Mouse (Mus musculus): ENCODE results near the gene Urgcp. TPM values are rescaled to one million over a fixed set of nuclear protein-coding genes. Genes with fewer than 3 reads are reported as not detected.

The Urgcp gene
- polyA plus RNA-seq, 1 experiment from 2014 or later = 7.1 TPM

DNA sequence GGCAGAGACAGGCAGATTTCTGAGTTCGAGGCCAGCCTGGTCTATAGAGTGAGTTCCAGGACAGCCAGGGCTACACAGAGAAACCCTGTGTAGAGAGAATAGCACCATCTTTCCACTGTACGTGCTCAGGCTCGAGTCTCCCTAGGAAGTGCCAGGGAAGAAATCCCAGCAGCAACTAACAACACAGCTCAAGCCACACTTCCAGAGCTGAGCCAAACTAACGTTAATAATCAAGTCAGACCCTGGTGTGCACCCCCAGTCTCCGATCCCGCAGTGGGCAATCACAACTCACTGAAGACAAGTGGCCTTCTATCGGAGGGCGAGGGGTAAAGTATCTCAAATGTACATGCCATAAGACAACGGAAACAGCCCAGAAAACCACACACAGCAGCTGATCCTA lies 32.6 kb downstream of the Urgcp start:
- H3K9ac ChIP-seq (replicated peaks) = no peak overlapping the region
- H3K27ac ChIP-seq (ENCODE audit: low read depth) = no peak overlapping the region
- DNase-seq = no peak
- peaks cover 3% of the 10 kb centered on the region; the same call in 1 of the 2 replicates for H3K36me3 ChIP-seq (replicated peaks; ENCODE audit: insufficient read depth, low read length)
- no peak overlapping the region for H3K4me3 ChIP-seq (ENCODE audit: low read depth, low read length)
- H3K9me3 ChIP-seq (ENCODE audit: low read length) = no peaks in the 10 kb centered on the region
- no peak overlapping the region for H3K4me2 ChIP-seq (ENCODE audit: low read depth, low read length)
- H3K27me3 ChIP-seq (ENCODE audit: insufficient read depth, low read length) = no peaks in the 10 kb centered on the region
- no peak for TF ChIP-seq EP300 (IDR thresholded peaks at IDR 0.05; ENCODE audit: low read depth)
- no peak for TF ChIP-seq CTCF (IDR thresholded peaks at IDR 0.05; ENCODE audit: low read depth)
- H3K4me1 ChIP-seq (ENCODE audit: insufficient read depth) = peaks cover 13% of the 10 kb centered on the region
- 79% methylated on average over 9 of the region's 9 CpGs for WGBS (ENCODE audit: insufficient replicate concordance)
- no peak for ATAC-seq

DNA sequence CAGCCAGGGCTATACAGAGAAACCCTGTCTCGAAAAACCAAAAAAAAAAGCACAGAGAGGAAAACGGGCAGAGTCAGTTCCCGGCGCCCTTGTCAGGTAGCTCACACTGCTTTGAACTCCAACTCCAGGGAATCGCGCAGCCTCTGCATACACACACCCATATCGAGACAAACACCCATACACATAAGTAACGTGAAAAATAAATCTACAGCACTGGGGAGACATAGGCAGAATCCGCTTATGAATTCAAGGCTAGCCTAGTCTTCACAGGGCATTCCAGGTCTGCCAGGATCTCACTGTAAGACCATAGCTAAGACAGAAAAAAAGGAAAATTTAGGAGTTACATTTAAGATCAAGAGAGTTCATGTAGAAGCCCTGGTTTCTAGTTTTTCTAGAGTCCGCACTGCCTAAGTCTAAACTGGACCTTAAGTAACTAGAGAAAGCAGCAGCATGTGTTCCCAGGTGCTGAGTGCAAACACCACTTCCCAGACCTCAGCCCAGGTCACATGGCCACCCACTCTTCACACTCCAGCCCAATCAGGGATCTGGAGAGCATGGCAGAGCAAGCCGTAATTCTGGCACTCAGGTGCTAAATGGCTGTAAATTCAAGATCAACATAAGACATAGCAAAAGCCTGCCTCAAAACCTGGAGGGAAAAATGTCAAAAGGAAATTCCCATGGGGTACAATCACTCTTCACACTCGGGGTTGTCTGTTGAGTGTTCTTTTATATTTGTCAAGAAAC lies 43.4 kb downstream of the Urgcp start:
- TF ChIP-seq CTCF (IDR thresholded peaks at IDR 0.05; ENCODE audit: low read depth) (no peak), EP300 (IDR thresholded peaks at IDR 0.05; ENCODE audit: low read depth) (no peak)
- 88% methylated on average over 12 of the region's 12 CpGs for WGBS (ENCODE audit: insufficient replicate concordance)
- no peak overlapping the region for H3K4me2 ChIP-seq (ENCODE audit: low read depth, low read length)
- H3K9me3 ChIP-seq (ENCODE audit: low read length) = no peaks in the 10 kb centered on the region
- DNase-seq = no peak
- no peak overlapping the region for H3K9ac ChIP-seq (replicated peaks)
- no peaks in the 10 kb centered on the region for H3K27me3 ChIP-seq (ENCODE audit: insufficient read depth, low read length)
- H3K4me1 ChIP-seq (ENCODE audit: insufficient read depth) = no peaks in the 10 kb centered on the region
- H3K27ac ChIP-seq (ENCODE audit: low read depth) = no peak overlapping the region
- ATAC-seq = no peak
- H3K36me3 ChIP-seq (replicated peaks; ENCODE audit: insufficient read depth, low read length) = peaks cover 38% of the 10 kb centered on the region
- no peak overlapping the region for H3K4me3 ChIP-seq (ENCODE audit: low read depth, low read length)

DNA sequence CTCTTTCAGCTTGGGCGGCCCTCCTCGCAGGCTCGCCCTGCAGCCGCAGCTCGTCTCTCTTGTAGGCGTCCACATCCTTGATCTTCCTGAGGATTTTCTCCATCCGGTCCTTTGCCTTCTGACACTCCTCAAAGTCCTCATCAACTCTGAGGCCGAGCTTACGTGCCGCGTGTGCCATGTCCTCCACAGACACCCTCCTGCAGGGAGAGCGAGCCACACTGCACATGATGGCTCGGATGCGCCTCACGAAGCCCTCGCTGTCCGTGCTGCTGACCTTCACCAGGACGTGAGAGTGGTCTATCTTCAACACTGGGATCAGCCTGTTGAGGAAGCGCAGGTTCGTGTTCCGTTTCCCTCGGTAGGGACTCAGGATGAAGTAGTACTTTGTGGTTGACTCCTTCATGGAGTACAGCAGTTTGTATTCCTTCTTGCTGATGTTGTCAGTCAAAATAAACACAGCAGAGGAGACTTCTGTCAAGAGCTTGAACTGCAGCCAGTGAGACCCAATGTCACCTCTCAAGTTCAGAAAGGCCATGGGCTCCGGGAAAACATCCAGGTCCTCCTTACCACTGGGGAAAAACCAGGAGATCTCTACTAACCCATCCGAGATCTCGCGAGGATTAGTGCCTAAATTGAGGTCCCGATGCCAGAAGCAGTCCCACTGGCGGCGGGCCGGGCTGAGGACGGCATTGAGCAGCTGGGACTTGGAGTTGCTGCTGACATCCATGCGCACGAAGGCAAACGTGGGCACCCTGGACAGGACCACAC lies 45.1 kb downstream of the Urgcp start:
- Histone ChIP-seq H3K4me3 (ENCODE audit: low read depth, low read length) (no peak overlapping the region), H3K4me2 (ENCODE audit: low read depth, low read length) (no peak overlapping the region), H3K4me1 (ENCODE audit: insufficient read depth) (no peaks in the 10 kb centered on the region), H3K9ac (replicated peaks) (no peak overlapping the region), H3K27ac (ENCODE audit: low read depth) (no peak overlapping the region), H3K9me3 (ENCODE audit: low read length) (no peaks in the 10 kb centered on the region), H3K27me3 (ENCODE audit: insufficient read depth, low read length) (no peaks in the 10 kb centered on the region), H3K36me3 (replicated peaks; ENCODE audit: insufficient read depth, low read length) (peaks cover 34% of the 10 kb centered on the region)
- TF ChIP-seq CTCF (IDR thresholded peaks at IDR 0.05; ENCODE audit: low read depth) (no peak), EP300 (IDR thresholded peaks at IDR 0.05; ENCODE audit: low read depth) (no peak)
- 92% methylated on average over 34 of the region's 34 CpGs for WGBS (ENCODE audit: insufficient replicate concordance)
- DNase-seq (no peak), ATAC-seq (no peak)

DNA sequence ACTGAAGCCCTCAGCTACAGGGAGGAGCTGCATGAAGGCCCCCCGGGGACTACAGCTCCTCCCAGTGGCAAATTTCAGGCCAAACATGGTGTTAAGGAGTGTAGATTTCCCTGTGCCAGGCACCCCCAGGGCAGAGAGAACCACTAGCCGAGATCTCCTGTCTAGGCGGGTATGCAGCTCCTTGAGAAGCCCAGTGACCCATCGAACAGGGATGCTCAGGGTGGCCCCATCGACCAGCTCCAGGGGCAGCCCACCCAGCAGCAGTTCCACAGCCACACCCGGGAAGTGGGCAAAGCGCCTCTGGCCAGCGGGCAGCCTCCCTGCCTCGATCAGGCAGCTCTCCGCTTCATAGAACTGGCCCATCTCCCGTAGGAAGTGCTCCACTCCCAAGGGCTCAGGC lies 45.9 kb downstream of the Urgcp start:
- DNase-seq (peak; percentile 14), ATAC-seq (no peak)
- Histone ChIP-seq H3K27me3 (ENCODE audit: insufficient read depth, low read length) (no peaks in the 10 kb centered on the region), H3K4me3 (ENCODE audit: low read depth, low read length) (no peak overlapping the region), H3K4me2 (ENCODE audit: low read depth, low read length) (no peak overlapping the region), H3K4me1 (ENCODE audit: insufficient read depth) (no peaks in the 10 kb centered on the region), H3K9ac (replicated peaks) (no peak overlapping the region), H3K36me3 (replicated peaks; ENCODE audit: insufficient read depth, low read length) (peaks cover 31% of the 10 kb centered on the region), H3K9me3 (ENCODE audit: low read length) (no peaks in the 10 kb centered on the region), H3K27ac (ENCODE audit: low read depth) (no peak overlapping the region)
- TF ChIP-seq EP300 (IDR thresholded peaks at IDR 0.05; ENCODE audit: low read depth) (no peak), CTCF (IDR thresholded peaks at IDR 0.05; ENCODE audit: low read depth) (0 out of 2 replicates have a peak, but pooled peaks have one; percentile 1)
- WGBS (ENCODE audit: insufficient replicate concordance) = 91% methylated on average over 11 of the region's 11 CpGs

DNA sequence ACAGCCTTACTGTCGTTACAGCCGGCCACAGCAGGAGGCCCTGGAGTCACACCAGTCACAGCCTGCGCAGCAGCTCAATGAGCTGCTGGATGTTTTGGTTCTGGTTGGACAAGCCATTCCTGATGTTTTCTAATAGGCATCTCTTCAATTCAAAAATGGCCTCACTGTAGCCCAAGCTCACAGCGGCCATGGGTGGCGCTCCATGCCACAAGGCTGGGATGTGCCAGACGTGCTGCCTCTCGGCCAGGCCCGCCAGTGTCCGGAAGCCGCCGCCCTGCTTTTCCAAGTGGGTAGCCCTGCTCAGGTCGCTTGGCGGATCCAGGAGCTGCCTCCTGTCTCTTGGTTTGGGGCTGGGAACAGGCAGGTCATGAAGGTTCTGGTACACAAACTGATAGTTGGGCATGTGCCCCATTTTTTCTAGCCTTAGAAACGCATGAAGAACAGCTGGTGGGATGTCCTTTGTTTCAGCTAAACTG lies 46.5 kb downstream of the Urgcp start, which contains the start of gene Mrps24:
Gene Mrps24, minus strand, starts transcription at position 51 of the 476 bp plus-strand sequence.
- no peak within 1 kb of the TSS for H3K27ac ChIP-seq (ENCODE audit: low read depth)
- H3K9me3 ChIP-seq (ENCODE audit: low read length) = no peaks in the 10 kb centered on the region
- H3K4me1 ChIP-seq (ENCODE audit: insufficient read depth) = no peaks in the 10 kb centered on the region
- ATAC-seq (no peak), DNase-seq (peak; percentile 12)
- H3K36me3 ChIP-seq (replicated peaks; ENCODE audit: insufficient read depth, low read length) = peaks cover 31% of the 10 kb centered on the region
- TF ChIP-seq EP300 (IDR thresholded peaks at IDR 0.05; ENCODE audit: low read depth) = no peak
- no peak for TF ChIP-seq CTCF (IDR thresholded peaks at IDR 0.05; ENCODE audit: low read depth)
- no peak within 1 kb of the TSS for H3K9ac ChIP-seq (replicated peaks)
- 89% methylated on average over 14 of the region's 14 CpGs for WGBS (ENCODE audit: insufficient replicate concordance)
- no peaks in the 10 kb centered on the region for H3K27me3 ChIP-seq (ENCODE audit: insufficient read depth, low read length)
- no peak within 1 kb of the TSS for H3K4me2 ChIP-seq (ENCODE audit: low read depth, low read length)
- no peak within 1 kb of the TSS for H3K4me3 ChIP-seq (ENCODE audit: low read depth, low read length)

DNA sequence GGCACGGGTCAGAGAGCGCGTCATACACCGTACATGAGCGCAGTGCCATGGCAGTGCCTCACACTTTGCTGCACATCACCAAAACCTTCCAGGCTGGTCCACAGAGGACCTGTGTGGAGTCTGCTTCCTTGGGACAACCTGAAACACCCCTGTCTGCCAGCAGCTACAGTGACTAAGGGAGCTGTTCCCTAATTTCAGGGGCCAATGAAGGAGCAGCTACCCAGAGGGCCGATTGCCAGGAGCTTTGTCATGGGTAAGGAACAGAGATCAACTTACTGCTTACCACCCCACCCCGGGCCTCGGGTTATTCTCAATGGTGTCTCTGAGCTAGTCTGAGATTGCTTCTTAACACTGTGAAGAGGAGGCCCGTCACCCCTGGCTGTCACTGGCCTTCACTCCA lies 47.0 kb downstream of the Urgcp start:
- no peak overlapping the region for H3K27ac ChIP-seq (ENCODE audit: low read depth)
- 81% methylated on average over 9 of the region's 9 CpGs for WGBS (ENCODE audit: insufficient replicate concordance)
- DNase-seq = no peak

More for the DNA sequence above, 47.0 kb downstream of the Urgcp start:
- Histone ChIP-seq H3K36me3 (replicated peaks; ENCODE audit: insufficient read depth, low read length) (peaks cover 31% of the 10 kb centered on the region), H3K4me3 (ENCODE audit: low read depth, low read length) (no peak overlapping the region), H3K4me2 (ENCODE audit: low read depth, low read length) (no peak overlapping the region), H3K9me3 (ENCODE audit: low read length) (no peaks in the 10 kb centered on the region), H3K4me1 (ENCODE audit: insufficient read depth) (no peaks in the 10 kb centered on the region), H3K9ac (replicated peaks) (no peak overlapping the region), H3K27me3 (ENCODE audit: insufficient read depth, low read length) (no peaks in the 10 kb centered on the region)
- no peak for ATAC-seq
- TF ChIP-seq CTCF (IDR thresholded peaks at IDR 0.05; ENCODE audit: low read depth) (no peak), EP300 (IDR thresholded peaks at IDR 0.05; ENCODE audit: low read depth) (no peak)
